Mouse (Mus musculus): ENCODE results near the gene Scaf4. TPM values are rescaled to one million over a fixed set of nuclear protein-coding genes. Genes with fewer than 3 reads are reported as not detected.

The Scaf4 gene
- total RNA-seq, 2 experiments from 2014 or later: 26.9 to 28.3 TPM

DNA sequence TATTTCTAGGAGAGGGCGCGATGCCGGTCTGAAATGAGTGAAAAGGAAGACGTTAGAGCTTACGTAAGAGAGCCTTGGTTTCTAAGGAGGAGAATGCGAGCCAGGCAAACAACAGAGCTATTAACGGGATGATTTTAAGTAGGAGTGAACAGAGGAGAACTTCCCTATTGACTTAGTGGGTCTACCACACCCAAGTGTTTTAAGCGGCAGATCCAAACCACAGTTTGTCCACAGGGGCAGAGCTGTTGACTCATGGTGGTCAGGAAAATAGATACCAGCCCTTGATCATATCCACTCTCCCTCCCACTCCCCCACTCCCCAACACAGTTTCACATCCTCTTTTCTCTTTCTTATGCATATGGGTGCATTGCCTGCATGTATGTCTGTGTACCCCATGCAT, 106.9 kb downstream of the Scaf4 start:
- DNase-seq: no peak
- intact Hi-C loops (cut with DNase I): no loop called here

- no peak for DNase-seq
- intact Hi-C loops (cut with DNase I): no loop called here
These were observed 107.8 kb downstream of the Scaf4 start for GRCm38 (mm10) chr16:90176472-90176871.

Other genes with a start within 250 kb of the Scaf4 start
- gene Tiam1, start 140.7 kb downstream of the Scaf4 start, total RNA-seq (2021): 1 to 10 TPM; 6.1 to 7.6 TPM
- gene Sod1, start 63.7 kb downstream of the Scaf4 start, total RNA-seq (2021): 100 to 1,000 TPM; 463 to 497 TPM
- gene Hunk, start 101.5 kb upstream of the Scaf4 start, total RNA-seq (2021): 1 to 10 TPM; 2.0 to 2.3 TPM